Mouse (Mus musculus) kidney, embryonic 14.5 days (tissue): ENCODE measurements at regions not wholly inside any gene's neighbourhood (a gene's known extent, or its start where the extent isn't known, plus 50 kb on each side); places are given as distances from the start of the nearest gene placed in this dataset.

Experiments used
- ATAC-seq: fragments of 200-750 bp; cut with Nextera tagmentation; 2 replicates; pipeline ENCODE4 v1.8.0; 2017; ENCODE audit warnings: moderate number of reproducible peaks, mild to moderate bottlenecking, moderate TSS enrichment, moderate library complexity; ENCODE audit not compliant: low FRiP score, low TSS enrichment
- H3K27ac ChIP-seq: fragments of 300-500 bp; sonication (generic); 2 replicates; pipeline ENCODE4 v1.5.1; 2014; ENCODE audit warnings: low read depth, mild to moderate bottlenecking, low read length, moderate library complexity, mixed read lengths
- H3K27me3 ChIP-seq: fragments of 300-500 bp; sonication (generic); 2 replicates; pipeline ENCODE4 v1.6.1; 2014; ENCODE audit warnings: mild to moderate bottlenecking, low read length; ENCODE audit not compliant: control insufficient read depth, insufficient read depth
- H3K36me3 ChIP-seq: fragments of 300-500 bp; sonication (generic); 2 replicates; pipeline ENCODE4 v1.6.1; 2014; ENCODE audit warnings: low read length, mixed read lengths; ENCODE audit not compliant: control insufficient read depth, insufficient read depth
- H3K4me1 ChIP-seq: fragments of 300-500 bp; sonication (generic); 2 replicates; pipeline ENCODE4 v1.6.1; 2014; ENCODE audit warnings: low read length, mixed read lengths; ENCODE audit not compliant: control insufficient read depth, insufficient read depth
- H3K4me2 ChIP-seq: fragments of 300-500 bp; sonication (generic); replicated peaks from 2 replicates; pipeline ENCODE4 v1.6.1; 2014; ENCODE audit warnings: low read depth, mild to moderate bottlenecking, low read length
- H3K4me3 ChIP-seq: fragments of 300-500 bp; sonication (generic); 2 replicates; pipeline ENCODE4 v1.5.1; 2014; ENCODE audit warnings: mild to moderate bottlenecking, low read length
- H3K9ac ChIP-seq: fragments of 300-500 bp; sonication (generic); 2 replicates; pipeline ENCODE4 v1.6.1; 2014; ENCODE audit warnings: low read depth, mild to moderate bottlenecking, low read length, moderate library complexity
- H3K9me3 ChIP-seq: fragments of 300-500 bp; sonication (generic); 2 replicates; pipeline ENCODE4 v1.6.1; 2016; ENCODE audit warnings: low read length; ENCODE audit not compliant: control insufficient read depth
- WGBS: fragments of 180-500 bp; shearing (Covaris S2); extraction: QIAGEN DNeasy Blood & Tissue Kit; methylation state at CpG from one replicate; pipeline ENCODE4 v1.1.7; 2014; 5-methylcytosine and 5-hydroxymethylcytosine counted together

DNA sequence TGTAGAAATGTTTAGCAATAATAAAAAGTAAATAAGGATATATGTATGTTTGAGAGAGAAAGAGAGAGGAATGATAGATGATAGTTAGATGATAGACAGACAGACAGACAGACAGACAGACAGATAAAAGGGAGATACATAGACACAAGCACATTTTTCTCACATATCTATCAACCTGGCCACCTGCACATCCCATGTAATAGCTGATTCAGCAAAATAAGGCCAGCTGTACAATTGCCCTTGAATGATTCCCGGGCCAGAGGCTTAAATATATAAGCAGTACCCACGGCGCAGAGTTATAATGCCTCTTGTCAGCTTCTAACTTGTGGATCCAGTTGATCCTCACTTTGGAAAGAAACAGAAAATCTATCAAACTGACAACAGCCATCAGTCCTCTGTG is 178.5 kb downstream of the Tmem114 start:
- Histone ChIP-seq H3K27me3 (no peaks in the 10 kb centered on the region), H3K9ac (no peak overlapping the region), H3K9me3 (no peaks in the 10 kb centered on the region), H3K4me3 (no peak overlapping the region), H3K36me3 (no peaks in the 10 kb centered on the region), H3K27ac (no peak overlapping the region), H3K4me2 (no peak overlapping the region), H3K4me1 (no peaks in the 10 kb centered on the region)
- ATAC-seq, result no peak
- WGBS, result 90% methylated on average over 3 of the region's 3 CpGs

DNA sequence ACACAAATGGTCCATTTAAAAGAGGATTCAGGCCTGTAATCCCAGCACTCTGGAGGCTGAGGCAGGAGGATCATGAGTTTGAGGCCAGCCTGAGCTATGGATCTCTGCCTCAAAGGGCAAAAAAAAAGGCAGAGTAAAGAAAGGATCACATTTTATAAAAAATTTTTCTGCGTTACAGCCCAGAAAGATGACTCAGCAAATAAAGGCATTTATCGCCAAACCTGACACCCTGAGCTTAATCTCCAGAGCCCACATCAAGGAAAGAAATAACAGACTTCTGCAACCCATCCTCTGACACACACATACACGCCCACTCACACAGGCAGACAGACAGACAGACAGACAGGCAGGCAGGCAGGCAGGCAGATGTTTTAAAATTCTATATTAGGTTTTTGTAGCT is 179.3 kb downstream of the Tmem114 start:
- Histone ChIP-seq H3K27ac (no peak overlapping the region), H3K9ac (no peak overlapping the region), H3K4me2 (no peak overlapping the region), H3K27me3 (no peaks in the 10 kb centered on the region), H3K9me3 (no peaks in the 10 kb centered on the region), H3K36me3 (no peaks in the 10 kb centered on the region), H3K4me1 (no peaks in the 10 kb centered on the region), H3K4me3 (no peak overlapping the region)
- 89% methylated on average over 3 of the region's 3 CpGs for WGBS
- no peak for ATAC-seq

DNA sequence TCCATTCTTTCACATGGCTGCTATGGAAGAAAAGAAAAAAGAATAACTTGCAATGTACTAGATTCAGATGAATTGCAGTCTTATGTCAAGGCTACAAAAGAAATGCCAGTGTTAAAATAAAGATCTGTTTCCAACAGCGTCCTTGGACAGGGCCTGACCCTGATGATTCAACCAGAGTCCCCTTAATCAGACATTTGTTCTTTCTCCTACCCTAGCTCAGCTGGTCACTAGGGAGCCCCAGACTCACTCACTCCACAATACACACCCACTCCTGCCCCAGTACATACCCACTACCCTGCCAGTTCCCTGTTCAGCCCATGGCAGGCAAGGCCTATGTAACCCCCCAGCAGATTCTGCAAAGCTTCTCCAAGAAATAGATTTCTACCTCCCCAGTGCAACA is 190.6 kb downstream of the Tmem114 start:
- no peak; the same call in 1 of the 2 replicates for ATAC-seq
- WGBS, result 56% methylated on average over 1 of the region's 1 CpGs
- H3K4me3 ChIP-seq, result no peak overlapping the region

DNA sequence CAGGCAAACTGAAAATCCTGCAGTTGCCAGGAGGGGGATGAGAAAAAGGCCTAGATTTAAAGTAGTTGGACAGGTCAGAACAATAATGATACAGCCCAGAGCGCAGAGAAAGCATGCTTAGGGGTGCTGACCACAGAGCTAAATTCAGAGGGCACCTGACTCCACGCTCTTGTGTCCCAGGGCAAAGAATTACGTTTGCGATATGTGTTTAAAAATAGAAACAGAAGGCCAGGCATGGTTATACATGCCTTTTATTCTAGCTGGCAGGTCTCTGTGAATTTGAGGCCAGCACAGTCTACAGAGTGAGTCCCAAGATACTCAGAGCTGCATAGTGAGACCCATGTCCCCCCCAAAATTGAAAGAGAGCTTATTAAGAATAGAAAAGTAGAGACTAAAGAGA is 192.9 kb downstream of the Tmem114 start:
- H3K27me3 ChIP-seq, result no peaks in the 10 kb centered on the region
- WGBS, result 62% methylated on average over 4 of the region's 4 CpGs
- no peaks in the 10 kb centered on the region for H3K4me1 ChIP-seq
- no peaks in the 10 kb centered on the region for H3K36me3 ChIP-seq
- no peaks in the 10 kb centered on the region for H3K9me3 ChIP-seq
- no peak overlapping the region for H3K9ac ChIP-seq
- ATAC-seq, result no peak
- H3K4me3 ChIP-seq, result no peak overlapping the region
- H3K27ac ChIP-seq, result no peak overlapping the region
- H3K4me2 ChIP-seq, result no peak overlapping the region

More for the DNA sequence above, 190.6 kb downstream of the Tmem114 start:
- H3K27me3 ChIP-seq, result no peaks in the 10 kb centered on the region
- no peak overlapping the region for H3K4me2 ChIP-seq
- no peaks in the 10 kb centered on the region for H3K36me3 ChIP-seq
- H3K4me1 ChIP-seq, result no peaks in the 10 kb centered on the region
- H3K9ac ChIP-seq, result no peak overlapping the region
- no peaks in the 10 kb centered on the region for H3K9me3 ChIP-seq
- H3K27ac ChIP-seq, result no peak overlapping the region

DNA sequence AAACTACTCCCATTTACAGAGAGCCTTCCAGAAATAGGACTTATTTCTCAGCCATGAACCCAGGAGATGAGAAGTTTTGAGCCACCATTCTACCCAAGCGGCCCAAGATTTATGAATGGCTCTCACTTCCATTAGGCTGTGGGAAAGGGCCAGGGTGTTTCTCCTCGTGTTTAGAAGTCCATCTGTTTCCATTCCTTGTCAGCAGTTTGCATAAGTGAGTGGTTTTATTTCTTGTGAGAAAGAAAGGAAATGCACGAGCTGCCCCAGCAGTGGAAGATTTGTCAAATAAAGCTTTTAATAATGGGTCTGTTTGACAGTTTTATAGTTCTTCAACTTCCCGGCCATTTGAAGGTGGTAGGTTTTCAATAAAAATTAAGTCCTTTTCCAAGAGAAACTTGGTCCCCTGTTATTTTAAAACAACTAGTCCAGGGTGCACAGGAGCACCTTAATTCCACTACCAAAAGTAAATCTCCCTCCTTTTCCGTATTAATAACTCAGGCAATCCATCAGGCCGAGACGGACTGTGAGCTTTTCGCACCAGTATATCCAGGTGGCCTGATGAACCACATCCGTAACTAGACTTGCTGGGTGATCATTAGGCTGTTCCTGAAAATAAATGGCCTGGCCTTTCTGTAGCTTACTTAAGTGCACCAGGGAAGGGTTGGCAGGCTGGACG is 201.2 kb downstream of the Tmem114 start:
- Histone ChIP-seq H3K4me1 (no peaks in the 10 kb centered on the region), H3K4me3 (no peak overlapping the region), H3K9me3 (no peaks in the 10 kb centered on the region; the same call in 1 of the 2 replicates), H3K27me3 (no peaks in the 10 kb centered on the region), H3K27ac (no peak overlapping the region), H3K9ac (no peak overlapping the region), H3K4me2 (no peak overlapping the region), H3K36me3 (no peaks in the 10 kb centered on the region)
- WGBS, result 15% methylated on average over 10 of the region's 10 CpGs
- ATAC-seq, result peak; percentile 81

DNA sequence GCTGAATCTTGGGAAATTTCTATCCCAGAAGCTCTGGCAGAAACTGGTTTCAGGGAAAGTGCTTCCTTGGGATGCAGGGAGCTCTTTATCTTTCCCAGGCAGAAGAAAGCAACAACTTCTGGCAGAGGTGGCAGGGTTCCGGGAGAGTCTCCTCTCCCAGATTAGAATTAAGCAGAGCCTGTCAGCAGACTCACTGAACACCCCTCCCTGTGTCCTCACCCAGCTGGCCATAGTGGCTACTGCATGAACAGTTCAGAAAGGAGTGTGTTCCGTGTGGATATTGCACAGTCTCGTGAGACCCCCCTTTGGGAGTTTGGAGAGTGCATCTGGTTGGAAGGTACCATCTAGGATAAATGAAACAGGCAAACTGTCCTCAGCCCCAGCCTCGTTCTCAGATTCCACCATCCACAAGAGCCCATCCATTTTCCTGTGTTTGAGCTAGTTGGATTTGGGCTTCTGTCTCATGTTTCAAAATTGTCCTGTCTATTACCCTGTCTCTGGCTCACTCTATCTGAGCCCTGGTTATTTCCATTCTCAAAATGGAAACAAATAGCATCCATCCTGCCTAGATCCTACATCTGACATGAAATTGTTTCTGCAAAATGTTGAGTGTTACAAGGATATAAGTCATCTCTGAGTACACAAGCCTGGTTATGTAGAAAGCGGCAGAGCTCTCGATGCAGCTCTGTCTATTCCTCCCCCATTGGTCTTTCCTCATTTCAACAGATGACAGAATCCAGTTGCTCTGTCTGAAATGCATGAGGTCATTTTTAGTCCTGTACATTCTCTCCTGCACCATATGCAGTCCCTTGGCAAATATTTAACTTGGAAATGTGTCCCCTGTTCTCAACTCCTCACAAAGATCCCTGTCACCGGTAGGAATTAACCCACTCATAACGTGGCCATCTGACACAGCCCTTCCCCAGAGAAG is 216.4 kb downstream of the Tmem114 start:
- Histone ChIP-seq H3K4me2 (no peak overlapping the region), H3K4me3 (no peak overlapping the region), H3K9me3 (no peaks in the 10 kb centered on the region), H3K27ac (no peak overlapping the region), H3K4me1 (no peaks in the 10 kb centered on the region), H3K9ac (no peak overlapping the region), H3K27me3 (no peaks in the 10 kb centered on the region), H3K36me3 (no peaks in the 10 kb centered on the region)
- WGBS, result 64% methylated on average over 8 of the region's 8 CpGs
- ATAC-seq, result no peak

DNA sequence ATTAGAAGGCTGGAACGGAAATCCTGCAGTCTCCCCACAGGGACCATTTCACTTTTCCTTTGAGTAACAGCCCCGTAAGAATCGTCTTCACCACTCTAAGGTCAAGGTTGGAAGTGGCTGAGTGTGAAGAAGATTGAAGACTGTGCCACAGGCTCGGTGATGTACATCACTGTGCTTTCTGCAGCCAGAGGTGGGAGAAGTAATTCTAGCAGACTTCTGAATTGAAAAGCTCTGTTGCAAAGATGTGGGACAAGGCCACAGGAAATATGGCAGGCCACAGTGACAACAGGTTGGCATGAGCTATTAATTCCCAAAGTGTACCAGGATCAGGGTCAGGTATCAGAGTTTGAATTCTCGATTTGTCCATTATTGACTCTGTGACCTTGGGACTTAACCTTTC is 219.9 kb downstream of the Tmem114 start:
- Histone ChIP-seq H3K9me3 (no peaks in the 10 kb centered on the region), H3K9ac (no peak overlapping the region), H3K27me3 (no peaks in the 10 kb centered on the region), H3K4me1 (no peaks in the 10 kb centered on the region), H3K27ac (no peak overlapping the region), H3K4me3 (no peak overlapping the region), H3K36me3 (no peaks in the 10 kb centered on the region), H3K4me2 (no peak overlapping the region)
- WGBS, result 41% methylated on average over 5 of the region's 5 CpGs
- ATAC-seq, result no peak

DNA sequence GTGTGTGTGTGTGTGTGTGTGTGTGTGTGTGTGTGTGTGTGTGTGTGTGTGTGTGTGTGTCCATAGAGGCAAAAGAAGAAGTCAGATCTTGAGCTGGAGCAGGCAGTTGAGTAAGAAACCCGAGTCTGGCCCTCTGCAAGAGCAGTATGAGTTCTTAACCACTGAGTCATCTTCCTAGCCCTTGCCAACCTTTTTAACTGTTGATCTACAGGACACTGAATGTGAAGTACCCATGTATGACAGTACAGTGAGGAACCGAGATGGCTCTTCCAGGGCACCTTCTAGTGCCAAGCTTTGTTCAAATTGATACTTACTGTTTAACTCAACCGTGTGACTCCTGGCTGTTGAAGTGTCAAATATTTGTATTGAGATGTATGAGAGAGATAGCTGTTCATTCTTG is 223.6 kb downstream of the Tmem114 start:
- Histone ChIP-seq H3K9me3 (no peaks in the 10 kb centered on the region), H3K27me3 (no peaks in the 10 kb centered on the region), H3K27ac (no peak overlapping the region), H3K36me3 (no peaks in the 10 kb centered on the region), H3K4me1 (no peaks in the 10 kb centered on the region), H3K4me3 (no peak overlapping the region), H3K4me2 (no peak overlapping the region), H3K9ac (no peak overlapping the region)
- ATAC-seq, result no peak
- WGBS, result 88% methylated on average over 3 of the region's 3 CpGs
